Mouse (Mus musculus) CD8-positive naive resting alpha-beta T cell, adult 2 months (primary cell): ENCODE measurements around the gene Ier5l.
A peak's percentile ranks its signal among the peaks of the same experiment; 100 is the strongest.

ENCODE experiments used
- DNase-seq, 2 experiments: peaks; one replicate each; pipeline ENCODE4 v3.0.0; 2022; ENCODE audit warnings: low read depth in 2 of 2, low spot score in 2 of 2

The Ier5l gene

GRCm38 (mm10) chr2:30470143-30470946 is 3.7 kb downstream of the Ier5l start:
- DNase-seq: peak in 1 of 2 experiments; percentile 12

GRCm38 (mm10) chr2:30469796-30470142 is 4.2 kb downstream of the Ier5l start:
- DNase-seq: peak; percentile 49 to 62

GRCm38 (mm10) chr2:30469009-30469408 is 5.0 kb downstream of the Ier5l start:
- DNase-seq: no peak

GRCm38 (mm10) chr2:30466787-30467186 is 7.2 kb downstream of the Ier5l start:
- DNase-seq: no peak

GRCm38 (mm10) chr2:30464411-30464810 is 9.6 kb downstream of the Ier5l start:
- DNase-seq: no peak

GRCm38 (mm10) chr2:30463904-30464330 is 10.1 kb downstream of the Ier5l start:
- peak; percentile 70 for DNase-seq

GRCm38 (mm10) chr2:30463341-30463761 is 10.7 kb downstream of the Ier5l start:
- no peak for DNase-seq

GRCm38 (mm10) chr2:30459241-30459640 is 14.8 kb downstream of the Ier5l start:
- no peak for DNase-seq

- DNase-seq: no peak
Measured at GRCm38 (mm10) chr2:30458349-30458748, 15.7 kb downstream of the Ier5l start.

GRCm38 (mm10) chr2:30456104-30456980 is 17.7 kb downstream of the Ier5l start:
- no peak for DNase-seq

GRCm38 (mm10) chr2:30454587-30454986 is 19.4 kb downstream of the Ier5l start:
- DNase-seq: no peak

- no peak for DNase-seq
Measured at GRCm38 (mm10) chr2:30453570-30453969, 20.4 kb downstream of the Ier5l start.

- no peak for DNase-seq
Measured at GRCm38 (mm10) chr2:30451525-30451924, 22.5 kb downstream of the Ier5l start.

GRCm38 (mm10) chr2:30450530-30450929 is 23.5 kb downstream of the Ier5l start:
- DNase-seq: no peak

- no peak for DNase-seq
Measured at GRCm38 (mm10) chr2:30448371-30448770, 25.6 kb downstream of the Ier5l start.

GRCm38 (mm10) chr2:30446891-30447826 is 26.9 kb downstream of the Ier5l start:
- DNase-seq: no peak

GRCm38 (mm10) chr2:30445312-30445711 is 28.7 kb downstream of the Ier5l start:
- no peak for DNase-seq

GRCm38 (mm10) chr2:30444450-30444849 is 29.6 kb downstream of the Ier5l start:
- no peak for DNase-seq

- DNase-seq: no peak
Measured at GRCm38 (mm10) chr2:30444006-30444405, 30.0 kb downstream of the Ier5l start.

- no peak for DNase-seq
Measured at GRCm38 (mm10) chr2:30443281-30443680, 30.7 kb downstream of the Ier5l start.

GRCm38 (mm10) chr2:30442498-30442890 is 31.5 kb downstream of the Ier5l start:
- no peak for DNase-seq
